Mouse (Mus musculus) kidney, adult 10 weeks (tissue): ENCODE results near the gene Acyp1. TPM values are rescaled to one million over a fixed set of nuclear protein-coding genes. Genes with fewer than 3 reads are reported as not detected.

Experiments
- polyA plus RNA-seq: library from polyadenylated mRNA; stranded (reverse); fragments of 350-450 nt; fragmentation: Illumina TruSeq; extraction: RNeasy Lipid Tissue Mini Kit (QIAGEN cat#74804); gene quantifications from one replicate; pipeline ENCODE4 v1.2.3, GENCODE M21; 2014; ENCODE audit warnings: low read depth, low replicate concordance

The Acyp1 gene
- polyA plus RNA-seq, result 21.7 TPM

DNA sequence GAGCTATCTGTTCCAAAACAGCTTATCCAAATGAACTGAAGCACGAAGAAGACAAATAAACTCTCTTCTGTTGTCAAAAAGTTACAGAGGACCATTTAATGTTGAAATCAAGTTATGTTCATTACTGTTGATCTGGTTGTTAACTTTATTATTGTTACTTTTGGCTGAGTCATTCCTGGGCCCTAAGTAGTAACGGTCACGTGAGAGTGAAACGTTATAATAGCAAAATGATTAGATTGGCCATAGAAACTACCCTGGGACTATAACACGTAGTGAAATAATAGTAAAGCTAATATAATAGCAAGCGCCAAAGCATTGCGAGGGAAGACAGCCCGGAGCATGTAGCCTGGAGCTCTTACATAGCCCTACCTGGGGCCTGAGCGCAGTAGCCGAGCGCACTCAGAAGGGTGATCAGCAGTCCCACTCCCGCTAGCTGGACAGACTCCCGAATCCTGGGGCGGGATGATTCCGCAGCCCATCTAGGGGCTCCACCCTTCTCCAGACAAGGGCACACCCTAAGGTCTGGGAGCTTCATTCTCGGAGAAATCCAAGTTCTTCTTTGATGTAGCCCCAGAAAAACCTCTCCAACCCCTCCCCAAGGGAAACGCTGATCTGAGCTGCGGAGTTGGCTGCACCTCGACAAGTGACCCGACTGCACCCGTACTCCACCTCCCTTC lies at the start of gene Acyp1:
Gene Acyp1 (minus strand): TSS at position 630 of the 677 bp plus-strand sequence.

DNA sequence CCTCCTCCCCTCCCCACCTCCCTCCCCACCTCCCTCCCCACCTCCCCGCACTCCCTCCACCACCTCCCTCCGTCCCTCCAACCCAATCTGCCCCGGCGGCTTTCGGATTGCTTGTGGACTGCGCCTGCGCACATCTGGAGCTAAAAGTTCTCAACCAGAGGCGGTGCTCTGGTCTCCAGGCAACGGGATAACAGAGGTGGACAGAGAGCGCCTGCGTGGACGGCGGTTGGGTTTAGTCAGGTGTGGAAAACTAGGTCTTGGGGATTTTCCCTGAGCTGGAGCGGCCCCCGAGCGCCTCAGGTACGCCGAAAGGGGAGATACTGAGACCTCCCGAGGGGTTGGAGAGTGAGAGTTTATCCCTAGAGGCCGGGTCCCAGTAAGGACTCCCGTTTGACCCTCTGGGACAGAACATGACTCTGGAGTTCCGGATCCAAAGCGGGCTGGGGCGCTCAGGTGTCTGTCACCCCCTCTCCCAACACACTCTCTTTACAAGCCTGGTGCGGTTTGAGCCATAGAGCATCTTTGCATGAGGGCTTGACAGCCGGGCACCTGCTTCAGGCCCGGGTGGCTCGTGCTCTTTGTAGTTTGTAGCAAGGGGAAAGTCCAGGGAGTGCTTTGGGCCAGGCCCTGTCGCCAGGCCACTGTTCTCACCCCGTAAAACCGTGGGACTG lies 383 bp upstream of the Acyp1 start, which contains the start of gene Zc2hc1c:
Gene Zc2hc1c (plus strand): TSS at position 106 of the 671 bp plus-strand sequence.

DNA sequence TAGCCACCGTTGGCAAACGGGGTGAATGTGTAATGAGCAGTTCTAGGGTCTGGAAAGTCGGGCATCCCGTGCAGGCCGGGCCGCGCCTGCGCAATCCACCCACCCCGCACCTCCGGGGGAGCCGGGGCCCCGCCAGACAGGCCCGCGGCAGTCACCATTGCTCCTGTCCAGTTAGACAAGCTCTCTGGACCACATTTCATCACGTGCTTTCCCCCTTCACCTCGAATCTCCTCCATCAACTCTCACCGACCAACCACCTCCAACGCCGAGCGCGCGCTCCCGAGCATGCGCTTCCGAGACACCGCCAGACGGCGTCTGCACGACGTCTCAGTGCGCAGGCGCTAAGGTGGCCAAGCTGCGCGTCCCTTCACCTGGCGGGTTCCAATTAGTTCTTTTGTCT lies 17.9 kb downstream of the Acyp1 start, which contains the start of gene Mlh3:
Gene Mlh3 (minus strand): TSS at position 281 of the 400 bp plus-strand sequence.

Other genes with a start within 250 kb of the Acyp1 start
- 1.5 TPM for gene Prox2, start 177.7 kb downstream of the Acyp1 start, polyA plus RNA-seq
- gene Dlst, start 177.6 kb downstream of the Acyp1 start, polyA plus RNA-seq, result 373 TPM
- not detected for gene Rps6kl1, start 137.2 kb downstream of the Acyp1 start, polyA plus RNA-seq
- not detected for gene Pgf, start 110.6 kb downstream of the Acyp1 start, polyA plus RNA-seq
- gene Eif2b2, start 69.0 kb downstream of the Acyp1 start, polyA plus RNA-seq, result 3.2 TPM
- gene Mlh3, start 17.8 kb downstream of the Acyp1 start, polyA plus RNA-seq, result 29.9 TPM
- gene Zc2hc1c, start 153 bp upstream of the Acyp1 start, polyA plus RNA-seq, result 3.3 TPM
- 38.2 TPM for gene Nek9, start 50.9 kb upstream of the Acyp1 start, polyA plus RNA-seq
- gene Tmed10, start 86.4 kb upstream of the Acyp1 start, polyA plus RNA-seq, result 246 TPM
- gene Fos, start 185.5 kb upstream of the Acyp1 start, polyA plus RNA-seq, result 13.4 TPM